Mouse (Mus musculus) stomach, postnatal 0 days (tissue): Measurements from ENCODE around the gene Iqcn.

Experiments used
- CTCF ChIP-seq: IDR thresholded peaks from 2 replicates; pipeline ENCODE4 v1.5.1; 2016; ENCODE audit warnings: antibody characterized with exemption, low read depth, mild to moderate bottlenecking, moderate library complexity
- EP300 ChIP-seq: optimal IDR thresholded peaks from 2 replicates; pipeline ENCODE3; 2016; ENCODE audit warnings: antibody characterized with exemption

DNA sequence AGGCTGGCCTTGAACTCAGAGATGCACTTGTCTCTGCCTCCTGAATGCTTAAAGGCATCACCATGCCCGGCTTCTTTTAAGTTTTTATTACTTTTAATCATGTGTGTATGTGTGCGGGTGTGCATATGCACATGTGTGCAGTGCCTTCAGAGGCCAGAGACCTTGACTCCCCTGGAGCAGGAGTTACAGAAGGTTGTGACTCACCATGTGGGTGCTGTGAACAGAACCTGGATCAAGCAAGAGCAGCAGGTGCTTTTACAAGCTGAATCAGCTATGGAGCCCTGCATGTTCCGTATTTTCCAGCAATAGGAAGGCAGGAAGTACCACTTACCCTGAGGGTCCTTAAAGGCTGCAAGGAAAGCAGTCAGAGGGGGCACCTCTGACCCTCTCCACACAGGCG lies 12.0 kb upstream of the Iqcn start:
- TF ChIP-seq CTCF (no peak), EP300 (no peak)
